Mouse (Mus musculus) stomach, postnatal 0 days (tissue): ENCODE data around the gene Ubd. TPM values are rescaled to one million over a fixed set of nuclear protein-coding genes. Genes with fewer than 3 reads are reported as not detected.

Experiments used
- ATAC-seq: fragments of 200-750 bp; cut with Nextera tagmentation; 2 replicates; pipeline ENCODE4 v1.8.0; 2017; ENCODE audit not compliant: low FRiP score, low TSS enrichment
- DNase-seq: peaks from one replicate; pipeline ENCODE4 v3.0.0-alpha.2; 2016; ENCODE audit warnings: low spot score
- H3K27ac ChIP-seq: fragments of 300-500 bp; sonication (generic); replicated peaks from 2 replicates; pipeline ENCODE4 v1.5.1; 2014; ENCODE audit warnings: mild to moderate bottlenecking, control low read depth
- H3K27me3 ChIP-seq: fragments of 300-500 bp; sonication (generic); 2 replicates; pipeline ENCODE4 v1.6.1; 2014; ENCODE audit warnings: low read length; ENCODE audit not compliant: control insufficient read depth, insufficient read depth
- H3K36me3 ChIP-seq: fragments of 300-500 bp; sonication (generic); 2 replicates; pipeline ENCODE4 v1.6.1; 2014; ENCODE audit warnings: low read length, mixed read lengths; ENCODE audit not compliant: control insufficient read depth, insufficient read depth
- H3K4me1 ChIP-seq: fragments of 300-500 bp; sonication (generic); replicated peaks from 2 replicates; pipeline ENCODE4 v1.6.1; 2014; ENCODE audit warnings: antibody characterized with exemption; ENCODE audit not compliant: control insufficient read depth, insufficient read depth
- H3K4me2 ChIP-seq: fragments of 300-500 bp; sonication (generic); replicated peaks from 2 replicates; pipeline ENCODE4 v1.6.1; 2014; ENCODE audit warnings: low read depth, mild to moderate bottlenecking, control low read depth, moderate library complexity
- H3K4me3 ChIP-seq: fragments of 300-500 bp; sonication (generic); 2 replicates; pipeline ENCODE4 v1.5.1; 2014; ENCODE audit warnings: low read depth, low read length, control low read depth
- H3K9ac ChIP-seq: fragments of 300-500 bp; sonication (generic); 2 replicates; pipeline ENCODE4 v1.6.1; 2014; ENCODE audit warnings: mild to moderate bottlenecking, low read length, control low read depth, mixed read lengths
- H3K9me3 ChIP-seq: fragments of 300-500 bp; sonication (generic); 2 replicates; pipeline ENCODE4 v1.6.1; 2016; ENCODE audit warnings: low read length; ENCODE audit not compliant: control insufficient read depth
- CTCF ChIP-seq: IDR thresholded peaks from 2 replicates; pipeline ENCODE4 v1.5.1; 2016; ENCODE audit warnings: antibody characterized with exemption, low read depth, mild to moderate bottlenecking, moderate library complexity
- EP300 ChIP-seq: optimal IDR thresholded peaks from 2 replicates; pipeline ENCODE3; 2016; ENCODE audit warnings: antibody characterized with exemption
- WGBS: fragments of 180-500 bp; shearing (Covaris S2); extraction: QIAGEN DNeasy Blood & Tissue Kit; methylation state at CpG from one replicate; pipeline ENCODE4 v1.1.7; 2014; 5-methylcytosine and 5-hydroxymethylcytosine counted together
- polyA plus RNA-seq: library from polyadenylated mRNA; unstranded; fragments of >200 nt; fragmentation: Nextera tagmentation; extraction: Ambion mirVana; gene quantifications from 2 replicates; pipeline ENCODE4 v1.2.1, GENCODE M21; 2015

Ubd gene
- polyA plus RNA-seq, 1 experiment from 2014 or later = 0.27 TPM

GRCm38 (mm10) chr17:37196845-37197724 is 3.4 kb downstream of the Ubd start:
- peak; percentile 61 for ATAC-seq
- 1% methylated on average over 76 of the region's 77 CpGs for WGBS
- H3K9ac ChIP-seq = peak overlapping the region; percentile 51; the same call in 1 of the 2 replicates

DNA sequence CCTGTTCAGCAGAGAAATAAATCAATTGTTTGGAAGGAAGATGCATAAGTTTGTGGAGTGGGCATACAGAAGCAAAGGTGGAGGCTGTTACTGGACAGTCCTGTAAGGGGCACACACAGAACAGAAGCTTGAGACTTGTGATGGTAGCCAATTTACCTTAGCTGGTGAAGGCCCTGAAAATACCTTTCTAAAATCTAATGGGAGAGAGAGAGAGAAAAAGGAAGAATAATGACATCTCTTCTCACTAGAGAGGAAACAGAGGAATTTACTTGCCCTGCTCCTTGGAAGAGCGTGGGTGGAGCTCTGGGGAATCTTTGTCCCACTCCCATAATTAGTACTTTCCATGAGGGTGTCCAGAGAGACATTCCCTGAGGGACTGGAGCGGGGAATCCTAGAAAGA is 7.2 kb downstream of the Ubd start, which contains the start of gene Olfr94:
Gene Olfr94 (minus strand): TSS at position 101 of the 400 bp plus-strand sequence.
- H3K4me3 ChIP-seq = no peak within 1 kb of the TSS
- WGBS = 85% methylated on average over 2 of the region's 2 CpGs

More at GRCm38 (mm10) chr17:37196845-37197724, 3.4 kb downstream of the Ubd start:
- no peaks in the 10 kb centered on the region; the same call in 1 of the 2 replicates for H3K27me3 ChIP-seq
- H3K4me1 ChIP-seq = no peaks in the 10 kb centered on the region
- H3K36me3 ChIP-seq = no peaks in the 10 kb centered on the region
- H3K9me3 ChIP-seq = no peaks in the 10 kb centered on the region
- TF ChIP-seq EP300 = no peak
- peak; percentile 27; the same call in 1 of the 2 replicates for TF ChIP-seq CTCF
- H3K4me3 ChIP-seq = peak overlapping the region; percentile 44
- H3K4me2 ChIP-seq = peak overlapping the region; percentile 79
- no peak overlapping the region for H3K27ac ChIP-seq
- DNase-seq = peak; percentile 28

GRCm38 (mm10) chr17:37203206-37203916 is 9.7 kb downstream of the Ubd start:
- Histone ChIP-seq H3K36me3 (no peaks in the 10 kb centered on the region), H3K27me3 (no peaks in the 10 kb centered on the region), H3K4me3 (no peak overlapping the region), H3K27ac (no peak overlapping the region), H3K4me2 (no peak overlapping the region), H3K9ac (no peak overlapping the region), H3K4me1 (no peaks in the 10 kb centered on the region), H3K9me3 (no peaks in the 10 kb centered on the region)
- TF ChIP-seq EP300 = no peak
- peak; percentile 100 for TF ChIP-seq CTCF
- WGBS = 2% methylated on average over 4 of the region's 4 CpGs
- ATAC-seq (peak; percentile 77), DNase-seq (peak; percentile 80)

More for the DNA sequence above, 7.2 kb downstream of the Ubd start, which contains the start of gene Olfr94:
- Histone ChIP-seq H3K9ac (no peak within 1 kb of the TSS), H3K9me3 (no peaks in the 10 kb centered on the region), H3K27ac (no peak within 1 kb of the TSS), H3K4me1 (no peaks in the 10 kb centered on the region), H3K36me3 (no peaks in the 10 kb centered on the region), H3K4me2 (no peak within 1 kb of the TSS), H3K27me3 (no peaks in the 10 kb centered on the region)
- TF ChIP-seq EP300 (no peak), CTCF (no peak)
- DNase-seq = no peak
- no peak for ATAC-seq

DNA sequence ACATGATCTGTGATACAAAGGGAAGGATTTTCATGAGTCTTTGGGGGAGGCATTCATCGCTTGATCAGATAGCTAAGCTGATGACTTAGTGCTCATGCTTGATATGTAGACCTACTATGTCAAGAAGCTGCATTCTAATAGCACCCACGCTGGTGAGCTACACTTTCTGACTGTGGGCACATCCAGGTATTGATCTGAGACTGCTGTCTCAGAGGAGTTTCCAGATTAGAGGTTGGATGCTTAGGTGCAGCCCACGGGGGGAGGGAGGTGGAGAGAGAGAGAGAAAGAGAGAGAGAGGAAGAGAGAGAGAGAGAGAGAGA is 10.2 kb downstream of the Ubd start:
- no peaks in the 10 kb centered on the region for H3K36me3 ChIP-seq
- H3K9me3 ChIP-seq = no peaks in the 10 kb centered on the region
- DNase-seq = no peak
- TF ChIP-seq EP300 (no peak), CTCF (no peak)
- H3K4me2 ChIP-seq = no peak overlapping the region
- no peak overlapping the region for H3K4me3 ChIP-seq
- no peak overlapping the region for H3K27ac ChIP-seq
- H3K27me3 ChIP-seq = no peaks in the 10 kb centered on the region
- ATAC-seq = 0 out of 2 replicates have a peak, but pooled peaks have one; percentile 12
- WGBS = 25% methylated on average over 3 of the region's 3 CpGs
- H3K9ac ChIP-seq = no peak overlapping the region
- H3K4me1 ChIP-seq = no peaks in the 10 kb centered on the region

DNA sequence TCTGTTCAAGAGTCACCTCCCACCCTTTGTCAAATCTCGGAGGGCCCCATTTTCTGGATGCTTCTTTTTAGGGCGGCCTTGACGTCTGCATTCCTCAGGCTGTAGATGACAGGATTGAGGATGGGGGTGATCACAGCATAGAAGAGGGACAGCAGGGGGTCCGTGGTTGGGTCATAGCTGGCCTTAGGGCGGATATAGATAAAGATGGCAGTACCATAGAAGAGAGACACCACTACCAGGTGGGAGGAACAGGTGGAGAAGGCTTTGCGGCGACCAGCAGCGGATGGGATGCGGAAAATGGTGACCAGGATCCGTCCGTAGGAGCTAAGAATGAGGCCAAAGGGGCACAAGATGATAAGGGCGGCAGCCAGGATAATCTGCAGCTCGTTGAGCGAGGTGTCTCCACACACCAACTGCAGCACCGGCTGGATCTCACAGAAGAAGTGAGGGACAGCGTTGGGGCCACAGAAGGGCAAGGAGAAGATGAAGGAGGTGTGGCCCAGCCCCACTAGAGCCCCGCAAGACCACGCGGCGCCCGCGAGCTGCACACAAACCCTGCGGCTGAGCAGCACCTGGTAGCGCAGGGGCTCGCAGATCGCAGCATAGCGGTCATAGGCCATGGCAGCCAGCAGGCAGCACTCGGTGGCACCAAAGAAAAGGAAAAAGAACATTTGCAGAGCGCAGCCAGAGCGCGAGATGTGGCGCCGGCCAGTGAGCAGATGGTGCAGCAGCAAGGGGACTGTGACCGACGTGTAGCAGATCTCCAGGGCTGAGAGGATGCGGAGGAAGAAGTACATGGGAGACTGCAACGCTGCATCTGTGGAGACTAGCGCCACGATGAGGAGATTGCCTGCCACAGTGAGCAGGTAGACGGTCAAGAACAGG is 17.4 kb downstream of the Ubd start:
- TF ChIP-seq CTCF (no peak), EP300 (no peak)

More for the DNA sequence above, 17.4 kb downstream of the Ubd start:
- no peak for ATAC-seq
- no peak overlapping the region for H3K4me2 ChIP-seq
- no peak overlapping the region for H3K9ac ChIP-seq
- no peak overlapping the region for H3K4me3 ChIP-seq
- WGBS = 18% methylated on average over 40 of the region's 40 CpGs
- no peaks in the 10 kb centered on the region for H3K4me1 ChIP-seq
- no peaks in the 10 kb centered on the region for H3K36me3 ChIP-seq
- no peak overlapping the region for H3K27ac ChIP-seq
- no peaks in the 10 kb centered on the region; the same call in 1 of the 2 replicates for H3K27me3 ChIP-seq
- no peaks in the 10 kb centered on the region for H3K9me3 ChIP-seq
- DNase-seq = no peak
